Mouse (Mus musculus): Measurements from ENCODE around the gene Gm17545. TPM values are rescaled to one million over a fixed set of nuclear protein-coding genes. Genes with fewer than 3 reads are reported as not detected.
A peak's percentile ranks its signal among the peaks of the same experiment; 100 is the strongest.

Gene Gm17545
- polyA plus RNA-seq, 1 experiment = not detected

- TF ChIP-seq CTCF (conservative IDR thresholded peaks at IDR 0.05; ENCODE audit: insufficient read depth, insufficient read length, low read depth, low read length) (no peak), POLR2A (IDR thresholded peaks at IDR 0.05; ENCODE audit: low read depth, low read length) (no peak)
- Histone ChIP-seq H3K27ac (ENCODE audit: insufficient read depth, low read depth, low read length) (peak within 1 kb of the TSS; percentile 33; the same call in 1 of the 2 replicates), H3K36me3 (ENCODE audit: control insufficient read depth, insufficient read depth, low read length) (no peaks in the 10 kb centered on the region), H3K4me3 (ENCODE audit: insufficient read depth, low read depth, low read length) (0 out of 2 replicates have a peak within 1 kb of the TSS, but pooled peaks have one; percentile 58), H3K27me3 (replicated peaks; ENCODE audit: control insufficient read depth, insufficient read depth, low read length) (no peaks in the 10 kb centered on the region), H3K4me1 (ENCODE audit: control insufficient read depth, insufficient read depth, low read length) (peaks cover 3% of the 10 kb centered on the region; the same call in 1 of the 2 replicates)
- WGBS = 91% methylated on average over 3 of the region's 3 CpGs
- no peak for DNase-seq
Observed at GRCm38 (mm10) chr9:22469643-22470042, 15.6 kb downstream of the Gm17545 start, which contains the start of gene Rp9. Rp9 (minus strand) TSS chr9:22469743.

- 1% methylated on average over 25 of the region's 25 CpGs for WGBS
- DNase-seq = peak; percentile 97
- Histone ChIP-seq H3K36me3 (ENCODE audit: control insufficient read depth, insufficient read depth, low read length) (no peaks in the 10 kb centered on the region), H3K27ac (ENCODE audit: insufficient read depth, low read depth, low read length) (peak within 1 kb of the TSS; percentile 11; the same call in 1 of the 2 replicates), H3K4me3 (ENCODE audit: insufficient read depth, low read depth, low read length) (peak within 1 kb of the TSS; percentile 78), H3K4me1 (ENCODE audit: control insufficient read depth, insufficient read depth, low read length) (no peaks in the 10 kb centered on the region), H3K27me3 (replicated peaks; ENCODE audit: control insufficient read depth, insufficient read depth, low read length) (no peaks in the 10 kb centered on the region)
- TF ChIP-seq CTCF (conservative IDR thresholded peaks at IDR 0.05; ENCODE audit: insufficient read depth, insufficient read length, low read depth, low read length) (no peak), POLR2A (IDR thresholded peaks at IDR 0.05; ENCODE audit: low read depth, low read length) (peak; percentile 25)
Observed at GRCm38 (mm10) chr9:22475424-22475868, 21.4 kb downstream of the Gm17545 start, which contains the start of gene Bbs9. Bbs9 (plus strand) TSS chr9:22475715.

- no peaks in the 10 kb centered on the region for H3K4me1 ChIP-seq (ENCODE audit: control insufficient read depth, insufficient read depth, low read length)
- H3K27ac ChIP-seq (ENCODE audit: insufficient read depth, low read depth, low read length) = peak overlapping the region; percentile 11; the same call in 1 of the 2 replicates
- H3K36me3 ChIP-seq (ENCODE audit: control insufficient read depth, insufficient read depth, low read length) = no peaks in the 10 kb centered on the region
- peak; percentile 17 for DNase-seq
- no peaks in the 10 kb centered on the region for H3K27me3 ChIP-seq (replicated peaks; ENCODE audit: control insufficient read depth, insufficient read depth, low read length)
- no peak for TF ChIP-seq CTCF (conservative IDR thresholded peaks at IDR 0.05; ENCODE audit: insufficient read depth, insufficient read length, low read depth, low read length)
- no peak for TF ChIP-seq POLR2A (IDR thresholded peaks at IDR 0.05; ENCODE audit: low read depth, low read length)
- H3K4me3 ChIP-seq (ENCODE audit: insufficient read depth, low read depth, low read length) = peak overlapping the region; percentile 78
- WGBS = 6% methylated on average over 10 of the region's 10 CpGs
Observed at GRCm38 (mm10) chr9:22476265-22476664, 22.2 kb downstream of the Gm17545 start.

GRCm38 (mm10) chr9:22478946-22479345, 24.9 kb downstream of the Gm17545 start:
- H3K4me1 ChIP-seq (ENCODE audit: control insufficient read depth, insufficient read depth, low read length) = no peaks in the 10 kb centered on the region
- DNase-seq = no peak
- H3K36me3 ChIP-seq (ENCODE audit: control insufficient read depth, insufficient read depth, low read length) = no peaks in the 10 kb centered on the region
- no peak overlapping the region for H3K27ac ChIP-seq (ENCODE audit: insufficient read depth, low read depth, low read length)
- no peaks in the 10 kb centered on the region for H3K27me3 ChIP-seq (replicated peaks; ENCODE audit: control insufficient read depth, insufficient read depth, low read length)
- TF ChIP-seq POLR2A (IDR thresholded peaks at IDR 0.05; ENCODE audit: low read depth, low read length) = no peak
- TF ChIP-seq CTCF (conservative IDR thresholded peaks at IDR 0.05; ENCODE audit: insufficient read depth, insufficient read length, low read depth, low read length) = no peak
- no peak overlapping the region for H3K4me3 ChIP-seq (ENCODE audit: insufficient read depth, low read depth, low read length)
- 95% methylated on average over 8 of the region's 8 CpGs for WGBS

- no peak for DNase-seq
- Histone ChIP-seq H3K4me1 (ENCODE audit: control insufficient read depth, insufficient read depth, low read length) (peaks cover 3% of the 10 kb centered on the region; the same call in 1 of the 2 replicates), H3K36me3 (ENCODE audit: control insufficient read depth, insufficient read depth, low read length) (no peaks in the 10 kb centered on the region), H3K27me3 (replicated peaks; ENCODE audit: control insufficient read depth, insufficient read depth, low read length) (no peaks in the 10 kb centered on the region), H3K27ac (ENCODE audit: insufficient read depth, low read depth, low read length) (no peak overlapping the region), H3K4me3 (ENCODE audit: insufficient read depth, low read depth, low read length) (no peak overlapping the region)
- 96% methylated on average over 8 of the region's 8 CpGs for WGBS
- TF ChIP-seq POLR2A (IDR thresholded peaks at IDR 0.05; ENCODE audit: low read depth, low read length) (no peak), CTCF (conservative IDR thresholded peaks at IDR 0.05; ENCODE audit: insufficient read depth, insufficient read length, low read depth, low read length) (no peak)
Observed at GRCm38 (mm10) chr9:22483866-22484561, 29.9 kb downstream of the Gm17545 start.

GRCm38 (mm10) chr9:22484562-22485308, 30.6 kb downstream of the Gm17545 start:
- Histone ChIP-seq H3K36me3 (ENCODE audit: control insufficient read depth, insufficient read depth, low read length) (no peaks in the 10 kb centered on the region), H3K4me1 (ENCODE audit: control insufficient read depth, insufficient read depth, low read length) (peaks cover 3% of the 10 kb centered on the region; the same call in 1 of the 2 replicates), H3K4me3 (ENCODE audit: insufficient read depth, low read depth, low read length) (no peak overlapping the region), H3K27me3 (replicated peaks; ENCODE audit: control insufficient read depth, insufficient read depth, low read length) (no peaks in the 10 kb centered on the region), H3K27ac (ENCODE audit: insufficient read depth, low read depth, low read length) (no peak overlapping the region)
- DNase-seq = no peak
- WGBS = 90% methylated on average over 12 of the region's 12 CpGs
- TF ChIP-seq CTCF (conservative IDR thresholded peaks at IDR 0.05; ENCODE audit: insufficient read depth, insufficient read length, low read depth, low read length) = no peak
- no peak for TF ChIP-seq POLR2A (IDR thresholded peaks at IDR 0.05; ENCODE audit: low read depth, low read length)

GRCm38 (mm10) chr9:22486211-22486610, 32.1 kb downstream of the Gm17545 start:
- Histone ChIP-seq H3K27ac (ENCODE audit: insufficient read depth, low read depth, low read length) (no peak overlapping the region), H3K4me1 (ENCODE audit: control insufficient read depth, insufficient read depth, low read length) (peaks cover 3% of the 10 kb centered on the region; the same call in 1 of the 2 replicates), H3K27me3 (replicated peaks; ENCODE audit: control insufficient read depth, insufficient read depth, low read length) (no peaks in the 10 kb centered on the region), H3K4me3 (ENCODE audit: insufficient read depth, low read depth, low read length) (no peak overlapping the region), H3K36me3 (ENCODE audit: control insufficient read depth, insufficient read depth, low read length) (no peaks in the 10 kb centered on the region)
- no peak for DNase-seq
- WGBS = 89% methylated on average over 7 of the region's 7 CpGs
- TF ChIP-seq CTCF (conservative IDR thresholded peaks at IDR 0.05; ENCODE audit: insufficient read depth, insufficient read length, low read depth, low read length) (no peak), POLR2A (IDR thresholded peaks at IDR 0.05; ENCODE audit: low read depth, low read length) (no peak)
